Mouse (Mus musculus) forebrain, postnatal 0 days (tissue): ENCODE data around the gene Vav1. TPM values are rescaled to one million over a fixed set of nuclear protein-coding genes. Genes with fewer than 3 reads are reported as not detected.

Experiments
- ATAC-seq: fragments of 200-750 bp; cut with Nextera tagmentation; 2 replicates; pipeline ENCODE4 v1.8.0; 2017; ENCODE audit warnings: mild to moderate bottlenecking, moderate library complexity
- DNase-seq: peaks from one replicate; pipeline ENCODE4 v3.0.0-alpha.2; 2015
- H3K27ac ChIP-seq: fragments of 300-500 bp; sonication (generic); 2 replicates; pipeline ENCODE4 v1.5.1; 2014; ENCODE audit warnings: low read depth, mild to moderate bottlenecking, antibody characterized with exemption, low read length, moderate library complexity, mixed read lengths
- H3K27me3 ChIP-seq: fragments of 300-500 bp; sonication (generic); 2 replicates; pipeline ENCODE4 v1.6.1; 2014; ENCODE audit warnings: mild to moderate bottlenecking, low read length, mixed read lengths; ENCODE audit not compliant: insufficient read depth
- H3K36me3 ChIP-seq: fragments of 300-500 bp; sonication (generic); 2 replicates; pipeline ENCODE4 v1.6.1; 2014; ENCODE audit warnings: mild to moderate bottlenecking, moderate library complexity; ENCODE audit not compliant: insufficient read depth
- H3K4me1 ChIP-seq: fragments of 300-500 bp; sonication (generic); 2 replicates; pipeline ENCODE4 v1.6.1; 2014; ENCODE audit warnings: antibody characterized with exemption; ENCODE audit not compliant: insufficient read depth
- H3K4me2 ChIP-seq: fragments of 300-500 bp; sonication (generic); 2 replicates; pipeline ENCODE4 v1.6.1; 2014; ENCODE audit warnings: low read depth, mild to moderate bottlenecking, moderate library complexity
- H3K4me3 ChIP-seq: fragments of 300-500 bp; sonication (generic); 2 replicates; pipeline ENCODE4 v1.5.1; 2014; ENCODE audit warnings: low read depth, low read length, mixed read lengths
- H3K9ac ChIP-seq: fragments of 300-500 bp; sonication (generic); 2 replicates; pipeline ENCODE4 v1.6.1; 2014; ENCODE audit warnings: mild to moderate bottlenecking
- H3K9me3 ChIP-seq: fragments of 300-500 bp; sonication (generic); 2 replicates; pipeline ENCODE4 v1.6.1; 2016; ENCODE audit warnings: low read length
- CTCF ChIP-seq: sonication (generic); IDR thresholded peaks from 2 replicates; pipeline ENCODE4 v1.5.1; 2016; ENCODE audit warnings: antibody characterized with exemption, control low read depth, low read depth
- WGBS: fragments of 180-500 bp; shearing (Covaris S2); extraction: QIAGEN DNeasy Blood & Tissue Kit; methylation state at CpG from one replicate; pipeline ENCODE4 v1.1.7; 2014; 5-methylcytosine and 5-hydroxymethylcytosine counted together
- polyA plus RNA-seq: library from polyadenylated mRNA; unstranded; fragments of >200 nt; fragmentation: Nextera tagmentation; extraction: Ambion mirVana; gene quantifications from 2 replicates; pipeline ENCODE4 v1.2.1, GENCODE M21; 2015
- total RNA-seq: library from RNA; depleted of rRNA; stranded (reverse); fragments of >200 nt; gene quantifications from 2 replicates; pipeline ENCODE4 v1.2.3, GENCODE M21; 2014

Gene Vav1
- total and polyA plus RNA-seq, 2 experiments from 2014 or later, result 1.8 to 2.5 TPM

- no peak overlapping the region for H3K27ac ChIP-seq
- H3K4me3 ChIP-seq, result no peak overlapping the region
- H3K9me3 ChIP-seq, result no peaks in the 10 kb centered on the region
- no peaks in the 10 kb centered on the region for H3K27me3 ChIP-seq
- ATAC-seq (no peak), DNase-seq (no peak)
- no peaks in the 10 kb centered on the region for H3K36me3 ChIP-seq
- no peak overlapping the region for H3K4me2 ChIP-seq
- no peak for TF ChIP-seq CTCF
- no peak overlapping the region for H3K9ac ChIP-seq
- 83% methylated on average over 6 of the region's 6 CpGs for WGBS
- H3K4me1 ChIP-seq, result no peaks in the 10 kb centered on the region
These were observed 28.2 kb downstream of the Vav1 start for GRCm38 (mm10) chr17:57307074-57307473.

DNA sequence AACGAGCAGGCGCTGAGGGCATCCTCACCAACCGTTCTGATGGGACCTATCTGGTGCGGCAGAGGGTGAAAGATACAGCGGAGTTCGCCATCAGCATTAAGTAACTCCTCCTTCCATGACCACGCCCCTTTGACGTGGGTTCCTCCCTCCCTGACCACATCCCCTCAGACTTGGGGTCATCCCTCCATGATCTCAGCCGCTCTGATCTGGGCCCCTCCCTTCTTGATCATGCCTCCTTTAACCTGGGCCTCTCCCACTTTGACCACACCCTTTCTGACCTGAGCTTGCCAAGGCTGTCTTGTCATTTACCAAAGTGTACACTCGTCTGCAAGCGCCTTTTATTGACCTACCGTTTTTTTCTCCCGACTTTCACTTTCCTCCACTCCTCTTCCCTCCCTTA is 32.9 kb downstream of the Vav1 start:
- DNase-seq (no peak), ATAC-seq (no peak)
- Histone ChIP-seq H3K4me1 (no peaks in the 10 kb centered on the region), H3K4me3 (no peak overlapping the region), H3K9me3 (no peaks in the 10 kb centered on the region; the same call in 1 of the 2 replicates), H3K9ac (no peak overlapping the region), H3K36me3 (no peaks in the 10 kb centered on the region), H3K4me2 (no peak overlapping the region), H3K27ac (no peak overlapping the region), H3K27me3 (no peaks in the 10 kb centered on the region)
- 40% methylated on average over 13 of the region's 13 CpGs for WGBS
- TF ChIP-seq CTCF, result no peak

GRCm38 (mm10) chr17:57327615-57328014 is 48.7 kb downstream of the Vav1 start:
- no peak for DNase-seq
- H3K4me1 ChIP-seq, result no peaks in the 10 kb centered on the region
- no peak for ATAC-seq
- no peaks in the 10 kb centered on the region for H3K9me3 ChIP-seq
- WGBS, result 57% methylated on average over 8 of the region's 8 CpGs
- no peak overlapping the region for H3K27ac ChIP-seq
- no peak overlapping the region for H3K4me2 ChIP-seq
- no peak overlapping the region for H3K9ac ChIP-seq
- no peaks in the 10 kb centered on the region for H3K27me3 ChIP-seq
- no peaks in the 10 kb centered on the region for H3K36me3 ChIP-seq
- TF ChIP-seq CTCF, result no peak
- no peak overlapping the region for H3K4me3 ChIP-seq

DNA sequence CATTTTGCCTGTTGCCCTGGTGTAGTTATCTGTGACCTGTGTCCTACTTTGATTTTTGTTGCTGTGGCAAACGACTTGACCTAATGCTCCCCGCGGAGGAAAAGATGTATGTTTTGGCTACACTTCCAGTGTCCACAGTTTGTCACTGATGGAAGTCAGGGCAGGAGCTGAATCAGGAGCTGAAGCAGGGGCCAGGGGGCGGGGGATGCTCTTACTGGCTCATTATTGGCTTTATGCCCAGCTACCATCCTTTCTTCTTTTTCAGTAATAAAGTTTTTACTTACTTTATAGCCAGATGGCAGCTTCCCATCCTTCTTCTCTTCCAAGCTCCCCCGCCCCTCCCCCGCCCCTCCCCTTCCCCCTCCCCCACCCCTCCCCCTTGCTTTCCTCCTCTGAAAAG is 50.0 kb downstream of the Vav1 start:
- TF ChIP-seq CTCF, result no peak
- 50% methylated on average over 6 of the region's 6 CpGs for WGBS
- Histone ChIP-seq H3K4me2 (no peak overlapping the region), H3K9me3 (no peaks in the 10 kb centered on the region), H3K4me3 (no peak overlapping the region), H3K9ac (no peak overlapping the region), H3K4me1 (no peaks in the 10 kb centered on the region), H3K27ac (no peak overlapping the region), H3K36me3 (no peaks in the 10 kb centered on the region), H3K27me3 (no peaks in the 10 kb centered on the region)
- ATAC-seq (no peak), DNase-seq (no peak)

DNA sequence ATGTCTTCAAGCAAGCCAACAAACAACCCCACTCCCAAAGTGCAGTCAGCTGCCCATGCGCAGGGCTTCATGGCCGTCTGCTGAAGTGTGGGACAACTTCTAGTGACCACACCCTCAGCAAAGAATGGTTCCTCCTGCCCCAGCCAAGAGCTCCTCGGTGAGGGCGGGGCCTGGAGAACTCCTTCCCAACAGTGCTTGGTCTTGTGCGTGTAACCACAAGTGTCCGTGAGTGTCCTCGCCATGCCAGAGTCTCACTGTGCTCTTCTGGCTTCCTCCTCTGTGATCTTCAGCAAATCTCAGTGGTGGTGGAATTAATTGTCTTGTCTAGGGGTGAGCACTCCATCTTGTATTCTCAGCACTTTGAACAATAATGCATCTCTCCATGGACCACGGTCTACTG is 52.1 kb downstream of the Vav1 start:
- ATAC-seq, result no peak
- no peak for TF ChIP-seq CTCF
- no peak overlapping the region for H3K4me3 ChIP-seq
- 92% methylated on average over 8 of the region's 8 CpGs for WGBS
- H3K9ac ChIP-seq, result no peak overlapping the region
- H3K9me3 ChIP-seq, result no peaks in the 10 kb centered on the region
- DNase-seq, result no peak
- no peaks in the 10 kb centered on the region for H3K36me3 ChIP-seq
- H3K27ac ChIP-seq, result no peak overlapping the region
- no peak overlapping the region for H3K4me2 ChIP-seq
- no peaks in the 10 kb centered on the region for H3K27me3 ChIP-seq
- no peaks in the 10 kb centered on the region for H3K4me1 ChIP-seq

DNA sequence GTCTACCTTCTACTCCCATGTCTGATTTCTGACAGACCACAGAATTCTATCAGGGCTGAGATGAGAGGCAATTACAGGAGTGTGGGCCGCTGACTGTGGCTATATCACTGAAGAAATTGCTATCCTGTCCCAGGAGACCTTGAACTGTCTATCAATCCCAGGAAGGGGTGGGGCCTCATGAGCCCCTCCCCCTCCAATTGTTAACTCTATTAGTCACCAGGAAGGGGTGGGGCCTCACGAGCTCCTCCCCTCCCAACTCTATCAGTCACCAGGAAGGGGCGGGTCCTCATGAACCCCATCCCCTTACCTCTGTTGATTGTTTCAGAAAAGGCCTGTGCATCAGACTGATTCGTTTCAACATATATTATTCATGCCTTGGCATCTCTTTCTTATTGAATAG is 53.3 kb downstream of the Vav1 start:
- H3K27me3 ChIP-seq, result no peaks in the 10 kb centered on the region
- no peak overlapping the region for H3K4me2 ChIP-seq
- no peak overlapping the region for H3K27ac ChIP-seq
- no peak for TF ChIP-seq CTCF
- ATAC-seq (no peak), DNase-seq (no peak)
- no peaks in the 10 kb centered on the region for H3K36me3 ChIP-seq
- no peaks in the 10 kb centered on the region for H3K4me1 ChIP-seq
- no peaks in the 10 kb centered on the region for H3K9me3 ChIP-seq
- 81% methylated on average over 4 of the region's 4 CpGs for WGBS
- H3K4me3 ChIP-seq, result no peak overlapping the region
- no peak overlapping the region for H3K9ac ChIP-seq

- no peaks in the 10 kb centered on the region for H3K36me3 ChIP-seq
- no peaks in the 10 kb centered on the region for H3K27me3 ChIP-seq
- no peak overlapping the region for H3K27ac ChIP-seq
- no peaks in the 10 kb centered on the region for H3K4me1 ChIP-seq
- H3K9me3 ChIP-seq, result no peaks in the 10 kb centered on the region
- no peak overlapping the region for H3K4me3 ChIP-seq
- H3K4me2 ChIP-seq, result no peak overlapping the region
- WGBS, result 69% methylated on average over 9 of the region's 9 CpGs
- ATAC-seq, result no peak
- no peak for DNase-seq
- no peak overlapping the region for H3K9ac ChIP-seq
- TF ChIP-seq CTCF, result no peak
These were observed 55.3 kb downstream of the Vav1 start for GRCm38 (mm10) chr17:57334001-57334760.
